Mouse (Mus musculus): ENCODE data around the gene Aff3. TPM values are rescaled to one million over a fixed set of nuclear protein-coding genes. Genes with fewer than 3 reads are reported as not detected.

Gene Aff3
- polyA plus RNA-seq, 1 experiment from 2014 or later = 5.7 TPM

- Histone ChIP-seq H3K4me3 (no peak overlapping the region), H3K36me3 (no peaks in the 10 kb centered on the region), H3K4me1 (replicated peaks) (no peaks in the 10 kb centered on the region), H3K9ac (no peak overlapping the region), H3K4me2 (no peak overlapping the region), H3K9me3 (replicated peaks) (no peaks in the 10 kb centered on the region), H3K27ac (ENCODE audit: poor library complexity, severe bottlenecking) (no peak overlapping the region), H3K27me3 (replicated peaks) (no peaks in the 10 kb centered on the region)
- 69% methylated on average over 7 of the region's 7 CpGs for WGBS
- no peak for ATAC-seq (ENCODE audit: insufficient number of reproducible peaks, low FRiP score)
These were observed 7.1 kb downstream of the Aff3 start for GRCm38 (mm10) chr1:38657606-38658005.

GRCm38 (mm10) chr1:38654981-38655540, 9.7 kb downstream of the Aff3 start:
- H3K4me3 ChIP-seq = no peak overlapping the region
- no peaks in the 10 kb centered on the region for H3K9me3 ChIP-seq (replicated peaks)
- no peaks in the 10 kb centered on the region for H3K4me1 ChIP-seq (replicated peaks)
- no peak overlapping the region for H3K27ac ChIP-seq (ENCODE audit: poor library complexity, severe bottlenecking)
- no peaks in the 10 kb centered on the region for H3K27me3 ChIP-seq (replicated peaks)
- 89% methylated on average over 5 of the region's 5 CpGs for WGBS
- ATAC-seq (ENCODE audit: insufficient number of reproducible peaks, low FRiP score) = no peak
- no peak overlapping the region for H3K9ac ChIP-seq
- no peak overlapping the region for H3K4me2 ChIP-seq
- no peaks in the 10 kb centered on the region for H3K36me3 ChIP-seq

- WGBS = 81% methylated on average over 7 of the region's 7 CpGs
- Histone ChIP-seq H3K36me3 (no peaks in the 10 kb centered on the region), H3K9ac (no peak overlapping the region), H3K27me3 (replicated peaks) (no peaks in the 10 kb centered on the region), H3K4me2 (no peak overlapping the region), H3K9me3 (replicated peaks) (no peaks in the 10 kb centered on the region), H3K27ac (ENCODE audit: poor library complexity, severe bottlenecking) (no peak overlapping the region), H3K4me3 (no peak overlapping the region), H3K4me1 (replicated peaks) (no peaks in the 10 kb centered on the region)
- no peak for ATAC-seq (ENCODE audit: insufficient number of reproducible peaks, low FRiP score)
These were observed 14.7 kb downstream of the Aff3 start for GRCm38 (mm10) chr1:38650031-38650430.

- H3K27ac ChIP-seq (ENCODE audit: poor library complexity, severe bottlenecking) = no peak overlapping the region
- H3K9ac ChIP-seq = no peak overlapping the region
- WGBS = 65% methylated on average over 3 of the region's 3 CpGs
These were observed 15.6 kb downstream of the Aff3 start for GRCm38 (mm10) chr1:38649174-38649573.

GRCm38 (mm10) chr1:38642288-38642687, 22.5 kb downstream of the Aff3 start:
- Histone ChIP-seq H3K9ac (no peak overlapping the region), H3K4me1 (replicated peaks) (no peaks in the 10 kb centered on the region), H3K27ac (ENCODE audit: poor library complexity, severe bottlenecking) (no peak overlapping the region), H3K27me3 (replicated peaks) (no peaks in the 10 kb centered on the region), H3K4me2 (no peak overlapping the region), H3K9me3 (replicated peaks) (no peaks in the 10 kb centered on the region), H3K4me3 (no peak overlapping the region), H3K36me3 (no peaks in the 10 kb centered on the region)
- WGBS = 55% methylated on average over 4 of the region's 4 CpGs
- no peak for ATAC-seq (ENCODE audit: insufficient number of reproducible peaks, low FRiP score)

More at GRCm38 (mm10) chr1:38649174-38649573, 15.6 kb downstream of the Aff3 start:
- no peak overlapping the region for H3K4me2 ChIP-seq
- no peaks in the 10 kb centered on the region for H3K9me3 ChIP-seq (replicated peaks)
- H3K27me3 ChIP-seq (replicated peaks) = no peaks in the 10 kb centered on the region
- no peaks in the 10 kb centered on the region for H3K36me3 ChIP-seq
- no peaks in the 10 kb centered on the region for H3K4me1 ChIP-seq (replicated peaks)
- H3K4me3 ChIP-seq = no peak overlapping the region
- ATAC-seq (ENCODE audit: insufficient number of reproducible peaks, low FRiP score) = no peak

GRCm38 (mm10) chr1:38639669-38640068, 25.1 kb downstream of the Aff3 start:
- Histone ChIP-seq H3K4me2 (no peak overlapping the region), H3K27ac (ENCODE audit: poor library complexity, severe bottlenecking) (no peak overlapping the region), H3K4me1 (replicated peaks) (no peaks in the 10 kb centered on the region), H3K27me3 (replicated peaks) (no peaks in the 10 kb centered on the region), H3K9ac (no peak overlapping the region), H3K36me3 (no peaks in the 10 kb centered on the region), H3K9me3 (replicated peaks) (no peaks in the 10 kb centered on the region), H3K4me3 (no peak overlapping the region)
- 60% methylated on average over 5 of the region's 5 CpGs for WGBS
- no peak for ATAC-seq (ENCODE audit: insufficient number of reproducible peaks, low FRiP score)

- peaks cover 11% of the 10 kb centered on the region; the same call in 1 of the 2 replicates for H3K27me3 ChIP-seq (replicated peaks)
- no peaks in the 10 kb centered on the region for H3K9me3 ChIP-seq (replicated peaks)
- 72% methylated on average over 7 of the region's 7 CpGs for WGBS
- no peak for ATAC-seq (ENCODE audit: insufficient number of reproducible peaks, low FRiP score)
- H3K36me3 ChIP-seq = no peaks in the 10 kb centered on the region
- no peak overlapping the region for H3K4me3 ChIP-seq
- H3K4me1 ChIP-seq (replicated peaks) = peaks cover 4% of the 10 kb centered on the region
- H3K4me2 ChIP-seq = no peak overlapping the region
- H3K9ac ChIP-seq = no peak overlapping the region
- H3K27ac ChIP-seq (ENCODE audit: poor library complexity, severe bottlenecking) = no peak overlapping the region
These were observed 29.2 kb downstream of the Aff3 start for GRCm38 (mm10) chr1:38635596-38635995.

- H3K9ac ChIP-seq = no peak overlapping the region
- H3K27me3 ChIP-seq (replicated peaks) = peaks cover 15% of the 10 kb centered on the region; the same call in 1 of the 2 replicates
- no peak for ATAC-seq (ENCODE audit: insufficient number of reproducible peaks, low FRiP score)
- peaks cover 4% of the 10 kb centered on the region for H3K4me1 ChIP-seq (replicated peaks)
- WGBS = 80% methylated on average over 7 of the region's 7 CpGs
- H3K36me3 ChIP-seq = no peaks in the 10 kb centered on the region
- no peak overlapping the region for H3K4me2 ChIP-seq
- H3K9me3 ChIP-seq (replicated peaks) = no peaks in the 10 kb centered on the region
- no peak overlapping the region for H3K4me3 ChIP-seq
- no peak overlapping the region for H3K27ac ChIP-seq (ENCODE audit: poor library complexity, severe bottlenecking)
These were observed 30.7 kb downstream of the Aff3 start for GRCm38 (mm10) chr1:38634081-38634480.

- Histone ChIP-seq H3K27ac (ENCODE audit: poor library complexity, severe bottlenecking) (no peak overlapping the region), H3K27me3 (replicated peaks) (peaks cover 19% of the 10 kb centered on the region; the same call in 1 of the 2 replicates), H3K9ac (no peak overlapping the region), H3K4me2 (no peak overlapping the region), H3K9me3 (replicated peaks) (no peaks in the 10 kb centered on the region), H3K4me1 (replicated peaks) (peaks cover 11% of the 10 kb centered on the region), H3K36me3 (no peaks in the 10 kb centered on the region), H3K4me3 (no peak overlapping the region)
- WGBS = 83% methylated on average over 16 of the region's 16 CpGs
- no peak for ATAC-seq (ENCODE audit: insufficient number of reproducible peaks, low FRiP score)
These were observed 32.1 kb downstream of the Aff3 start for GRCm38 (mm10) chr1:38632461-38633180.

- H3K9ac ChIP-seq = no peak overlapping the region
- H3K9me3 ChIP-seq (replicated peaks) = no peaks in the 10 kb centered on the region
- peaks cover 19% of the 10 kb centered on the region; the same call in 1 of the 2 replicates for H3K27me3 ChIP-seq (replicated peaks)
- no peak overlapping the region for H3K27ac ChIP-seq (ENCODE audit: poor library complexity, severe bottlenecking)
- WGBS = 54% methylated on average over 7 of the region's 7 CpGs
- no peak for ATAC-seq (ENCODE audit: insufficient number of reproducible peaks, low FRiP score)
- H3K4me3 ChIP-seq = no peak overlapping the region
- peaks cover 11% of the 10 kb centered on the region for H3K4me1 ChIP-seq (replicated peaks)
- no peak overlapping the region for H3K4me2 ChIP-seq
- H3K36me3 ChIP-seq = no peaks in the 10 kb centered on the region
These were observed 33.1 kb downstream of the Aff3 start for GRCm38 (mm10) chr1:38631501-38632279.

GRCm38 (mm10) chr1:38628901-38629585, 35.7 kb downstream of the Aff3 start:
- no peaks in the 10 kb centered on the region for H3K36me3 ChIP-seq
- no peak overlapping the region for H3K9ac ChIP-seq
- no peak for ATAC-seq (ENCODE audit: insufficient number of reproducible peaks, low FRiP score)
- no peak overlapping the region for H3K4me2 ChIP-seq
- H3K9me3 ChIP-seq (replicated peaks) = no peaks in the 10 kb centered on the region
- H3K27ac ChIP-seq (ENCODE audit: poor library complexity, severe bottlenecking) = no peak overlapping the region
- no peak overlapping the region for H3K4me3 ChIP-seq
- 38% methylated on average over 11 of the region's 11 CpGs for WGBS
- peaks cover 27% of the 10 kb centered on the region; the same call in 1 of the 2 replicates for H3K27me3 ChIP-seq (replicated peaks)
- H3K4me1 ChIP-seq (replicated peaks) = peaks cover 20% of the 10 kb centered on the region
